In the genomic region with DNA sequence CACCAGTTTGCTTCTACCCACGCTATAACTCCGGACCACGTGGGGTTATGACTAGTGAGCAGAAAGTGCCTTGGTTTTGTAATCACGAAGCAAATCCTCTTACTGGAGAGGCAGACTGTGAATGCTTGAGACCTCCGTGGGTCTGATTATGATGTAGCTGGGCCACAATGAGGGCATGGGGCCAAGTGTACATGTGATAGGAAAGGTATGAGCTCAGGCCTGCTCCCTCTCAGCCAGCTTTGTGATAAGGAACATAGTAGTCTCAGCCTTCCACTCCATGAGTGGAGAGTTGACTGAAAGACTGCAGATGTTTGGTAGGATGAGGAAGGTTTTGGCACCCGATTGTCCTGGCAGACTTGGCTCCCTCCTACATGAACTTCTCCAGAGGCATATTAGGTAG, we compare ENCODE assay signal across 29 mouse cellular contexts. TPM values are rescaled to one million over a fixed set of nuclear protein-coding genes. Genes with fewer than 3 reads are reported as not detected.
DNase-seq lines count a peak whose midpoint lies in the region; ATAC-seq and TF ChIP-seq lines count a peak whose summit lies in the region.
"Had no signal": no experiment of that assay in that cellular context is flagged by ENCODE, and none has a peak within 500 bp of the region (broad histone marks: within the 10 kb centered on the region; RNA-seq: fewer than 3 reads in every experiment).

No protein-coding gene starts in this region.

- peak overlapping the region; percentile 24; the same call in 1 of the 2 replicates for H3K4me2 ChIP-seq in heart, embryonic 13.5 days
- H3K4me2 ChIP-seq: hindbrain, embryonic 15.5 days; limb, embryonic 12.5 days; liver, embryonic 15.5 days; lung, embryonic 15.5 days; midbrain, embryonic 11.5 days had no signal

- H3K9me3 ChIP-seq in heart, embryonic 13.5 days, result no peaks in the 10 kb centered on the region
- H3K9me3 ChIP-seq: G1E; hindbrain, embryonic 15.5 days; limb, embryonic 12.5 days; liver, embryonic 15.5 days; lung, embryonic 15.5 days had no signal

- no peaks in the 10 kb centered on the region; the same call in 1 of the 2 replicates for H3K4me1 ChIP-seq in lung, adult 2 months (ENCODE audit: control insufficient read depth, insufficient read depth, low read length)
- H3K4me1 ChIP-seq in heart, embryonic 13.5 days, result peaks cover 16% of the 10 kb centered on the region
- H3K4me1 ChIP-seq: hindbrain, embryonic 15.5 days; limb, embryonic 12.5 days; liver, embryonic 15.5 days; lung, embryonic 15.5 days had no signal

- H3K27ac ChIP-seq in heart, embryonic 13.5 days (replicated peaks), result peak overlapping the region; percentile 77
- H3K27ac ChIP-seq: gastrocnemius, adult 2 months; hindbrain, embryonic 15.5 days; limb, embryonic 12.5 days; liver, embryonic 15.5 days; lung, embryonic 15.5 days; stomach, postnatal 0 days had no signal

- no peak for ATAC-seq in heart, embryonic 13.5 days (ENCODE audit: extremely low read depth, insufficient number of reproducible peaks, low FRiP score, low TSS enrichment)
- ATAC-seq: forebrain, embryonic 14.5 days; inflammation-experienced regulatory T-cells, adult 6 months; midbrain, embryonic 16.5 days had no signal

- no peak overlapping the region for H3K9ac ChIP-seq in heart, embryonic 13.5 days
- H3K9ac ChIP-seq: hindbrain, embryonic 15.5 days; limb, embryonic 12.5 days; liver, embryonic 15.5 days; lung, embryonic 15.5 days had no signal

- WGBS in lung, adult 2 months, result 74% methylated on average over 6 of the region's 6 CpGs
- WGBS in heart, embryonic 13.5 days, result 45% methylated on average over 6 of the region's 6 CpGs

- DNase-seq in lung, postnatal 36 days, result peak; percentile 21
- DNase-seq in lung, adult 2 months, result no peak
- peak; percentile 60 to 62 for DNase-seq in heart, postnatal 10 days
- no peak for DNase-seq in left cerebral cortex, postnatal 14 days (ENCODE audit: low spot score in 2 of 2)
- no peak for DNase-seq in thymus, postnatal 10 days (ENCODE audit: low spot score in 2 of 2)
- DNase-seq in frontal cortex, postnatal 36 days (ENCODE audit: low spot score in 2 of 2), result no peak
- DNase-seq: adrenal gland, adult 8-10 months; cerebellum, adult 8-10 months; cerebellum, postnatal 36 days; gastrocnemius, adult 2 months; kidney, adult 11 months; kidney, postnatal 14 days; layer of hippocampus, adult 9-11 months; thymus, postnatal 14 days had no signal

- no peak for TF ChIP-seq POLR2A in lung, adult 2 months (IDR thresholded peaks at IDR 0.05; ENCODE audit: borderline replicate concordance, extremely low read depth, low read depth, low read length)

- intact Hi-C loops in heart, postnatal 10 days (cut with DNase I), result no loop called here
- intact Hi-C loops in left cerebral cortex, postnatal 14 days (cut with DNase I), result no loop called here

- H3K27me3 ChIP-seq in heart, embryonic 13.5 days (replicated peaks), result no peaks in the 10 kb centered on the region
- H3K27me3 ChIP-seq: hindbrain, embryonic 15.5 days; limb, embryonic 12.5 days; liver, embryonic 15.5 days; lung, embryonic 15.5 days had no signal

- no peak for TF ChIP-seq CTCF in lung, adult 2 months (IDR thresholded peaks at IDR 0.05; ENCODE audit: insufficient read depth, low read length)

- no peak overlapping the region for H3K4me3 ChIP-seq in lung, adult 2 months (replicated peaks; ENCODE audit: extremely low read depth, low read depth, low read length)
- no peak overlapping the region for H3K4me3 ChIP-seq in heart, embryonic 13.5 days
- H3K4me3 ChIP-seq: gastrocnemius, adult 2 months; hindbrain, embryonic 15.5 days; limb, embryonic 12.5 days; liver, embryonic 15.5 days; lung, embryonic 15.5 days had no signal

- peaks cover 83% of the 10 kb centered on the region for H3K36me3 ChIP-seq in heart, embryonic 13.5 days

RNA-seq across cellular contexts. Expression of gene Zgpat, which starts 22.0 kb away (rescaled TPM):
- polyA plus RNA-seq in lung, adult 2 months (2012; rRNA removed), result 39.0 and 44.0 TPM in 2 replicates
- polyA plus RNA-seq in heart, embryonic 13.5 days (2015; fragmentation: Nextera tagmentation; extraction: Ambion mirVana), result 23.3 and 26.7 TPM in 2 replicates
- total RNA-seq in heart, postnatal 10 days (2021), result 10 to 100 TPM; 19.6 to 19.7 TPM
- 10 to 100 TPM; 62.1 to 63.3 TPM for total RNA-seq in left cerebral cortex, postnatal 14 days (2021)

RNA-seq across cellular contexts. Expression of gene Arfrp1, which starts 22.4 kb away (rescaled TPM):
- polyA plus RNA-seq in lung, adult 2 months (2012; rRNA removed), result 29.1 and 42.9 TPM in 2 replicates
- 57.5 and 59.1 TPM in 2 replicates for polyA plus RNA-seq in heart, embryonic 13.5 days (2015; fragmentation: Nextera tagmentation; extraction: Ambion mirVana)
- total RNA-seq in heart, postnatal 10 days (2021), result 10 to 100 TPM; 38.3 to 40.4 TPM
- total RNA-seq in left cerebral cortex, postnatal 14 days (2021), result 10 to 100 TPM; 36.4 to 42.5 TPM

RNA-seq across cellular contexts. Expression of gene Rtel1, which starts 23.2 kb away (rescaled TPM):
- polyA plus RNA-seq in lung, adult 2 months (2012; rRNA removed), result 23.1 and 41.0 TPM in 2 replicates
- 23.1 and 26.5 TPM in 2 replicates for polyA plus RNA-seq in heart, embryonic 13.5 days (2015; fragmentation: Nextera tagmentation; extraction: Ambion mirVana)
- total RNA-seq in heart, postnatal 10 days (2021), result 10 to 100 TPM; 24.8 to 27.7 TPM
- 10 to 100 TPM; 23.3 to 24.8 TPM for total RNA-seq in left cerebral cortex, postnatal 14 days (2021)

RNA-seq across cellular contexts. Expression of gene Stmn3, which starts 28.5 kb away (rescaled TPM):
- polyA plus RNA-seq in lung, adult 2 months (2012; rRNA removed), result 0.13 TPM in 1 of 2 replicates, not detected in the other
- polyA plus RNA-seq in heart, embryonic 13.5 days (2015; fragmentation: Nextera tagmentation; extraction: Ambion mirVana), result 1.5 and 2.4 TPM in 2 replicates
- total RNA-seq in heart, postnatal 10 days (2021), result under 1 TPM in 1 of 2 experiments, not detected in 1; 0.37 TPM
- 100 to 1,000 TPM; 839 to 875 TPM for total RNA-seq in left cerebral cortex, postnatal 14 days (2021)
- total RNA-seq: G1E; gastrocnemius, adult 2 months; hematopoietic stem cell, adult 5-6 weeks; megakaryocyte, adult 5-6 weeks; neutrophil, adult 5-6 weeks had no signal
- polyA plus RNA-seq: G1E; inflammation-experienced regulatory T-cells, adult 6 months; spleen, adult 2 months had no signal

RNA-seq across cellular contexts. Expression of gene Lime1, which starts 37.1 kb away (rescaled TPM):
- 60.5 and 89.8 TPM in 2 replicates for polyA plus RNA-seq in lung, adult 2 months (2012; rRNA removed)
- 11.9 and 15.6 TPM in 2 replicates for polyA plus RNA-seq in heart, embryonic 13.5 days (2015; fragmentation: Nextera tagmentation; extraction: Ambion mirVana)
- 1 to 10 TPM; 9.3 to 9.9 TPM for total RNA-seq in heart, postnatal 10 days (2021)
- 10 to 100 TPM; 31.3 to 35.1 TPM for total RNA-seq in left cerebral cortex, postnatal 14 days (2021)

Comparison
In these comparisons a context has a peak if more than half of its experiments do, and no peak if none do; other contexts are left out.
1. DNase-seq: peak in lung, postnatal 36 days (single experiment) and heart, postnatal 10 days (2 of 2); none in lung, adult 2 months (single experiment), left cerebral cortex, postnatal 14 days (0 of 2), thymus, postnatal 10 days (0 of 2) and frontal cortex, postnatal 36 days (0 of 2).